Mouse (Mus musculus) right cerebral cortex, adult 2 months (tissue): ENCODE data around the gene Olfr1028.

Source experiments
- DNase-seq, 2 experiments: peaks; one replicate each; pipeline ENCODE4 v3.0.0; 2021 to 2022; ENCODE audit warnings: low spot score in 2 of 2

The Olfr1028 gene

GRCm38 (mm10) chr2:85950137-85950536 is at the start of gene Olfr1028:
Gene Olfr1028 (plus strand): TSS chr2:85950437.
- no peak for DNase-seq

- no peak for DNase-seq
These were observed 45.3 kb upstream of the Olfr1028 start, which contains the start of gene Olfr1024 for GRCm38 (mm10) chr2:85904952-85905351. Gene Olfr1024 (minus strand): TSS chr2:85905052.

GRCm38 (mm10) chr2:85913197-85913596 is 37.0 kb upstream of the Olfr1028 start:
- no peak for DNase-seq

- no peak for DNase-seq
These were observed 35.3 kb upstream of the Olfr1028 start, which contains the start of gene Olfr1025-ps1 for GRCm38 (mm10) chr2:85914893-85915292. Gene Olfr1025-ps1 (plus strand): TSS chr2:85915193.

GRCm38 (mm10) chr2:85921258-85921657 is 29.0 kb upstream of the Olfr1028 start, which contains the start of gene Olfr1026:
Gene Olfr1026 (plus strand): TSS chr2:85921558.
- DNase-seq: no peak

- no peak for DNase-seq
These were observed 23.4 kb downstream of the Olfr1028 start, which contains the start of gene Olfr1029 for GRCm38 (mm10) chr2:85973595-85973994. Gene Olfr1029 (plus strand): TSS chr2:85973895.

- DNase-seq: no peak
These were observed 28.7 kb downstream of the Olfr1028 start, which contains the start of gene Olfr1030 for GRCm38 (mm10) chr2:85978976-85979375. Gene Olfr1030 (plus strand): TSS chr2:85979276.

GRCm38 (mm10) chr2:85990004-85990403 is 39.8 kb downstream of the Olfr1028 start, which contains the start of gene Olfr1031:
Gene Olfr1031 (plus strand): TSS chr2:85990304.
- DNase-seq: no peak
